Mouse (Mus musculus) testis, postnatal 14 days (tissue): ENCODE measurements around the gene Ambra1.

Experiments
- DNase-seq: peaks from one replicate; pipeline ENCODE4 v3.0.0; 2021; ENCODE audit warnings: low spot score

The Ambra1 gene

GRCm38 (mm10) chr2:91961901-91962761 is 232.2 kb downstream of the Ambra1 start:
- no peak for DNase-seq

- peak; percentile 51 for DNase-seq
Observed at GRCm38 (mm10) chr2:91962864-91963401, 233.0 kb downstream of the Ambra1 start.

GRCm38 (mm10) chr2:91963443-91963932 is 233.6 kb downstream of the Ambra1 start:
- peak; percentile 93 for DNase-seq

GRCm38 (mm10) chr2:91964610-91965204 is 234.8 kb downstream of the Ambra1 start:
- no peak for DNase-seq

- DNase-seq, result no peak
Observed at GRCm38 (mm10) chr2:91965417-91965816, 235.5 kb downstream of the Ambra1 start.

GRCm38 (mm10) chr2:91966367-91966766 is 236.4 kb downstream of the Ambra1 start:
- no peak for DNase-seq

GRCm38 (mm10) chr2:91967962-91968361 is 238.0 kb downstream of the Ambra1 start:
- DNase-seq, result no peak
